Mouse (Mus musculus) erythroblast, embryonic 14.5 days (primary cell): Measurements from ENCODE around the gene Cyfip2.

Experiments
- GATA1 ChIP-seq: IDR thresholded peaks from 2 replicates; pipeline ENCODE4 v1.6.1; 2012; ENCODE audit warnings: low read length, inconsistent platforms, mixed read lengths
- TAL1 ChIP-seq: IDR thresholded peaks from 3 replicates; pipeline ENCODE4 v1.6.1; 2012; ENCODE audit warnings: low read length, inconsistent platforms, mixed read lengths

- no peak for TF ChIP-seq GATA1
- no peak for TF ChIP-seq TAL1
These were observed 92.4 kb downstream of the Cyfip2 start for GRCm38 (mm10) chr11:46220211-46220610.
